Mouse (Mus musculus) embryonic facial prominence, embryonic 13.5 days (tissue): Measurements from ENCODE around the gene Hsdl1. TPM values are rescaled to one million over a fixed set of nuclear protein-coding genes. Genes with fewer than 3 reads are reported as not detected.
A peak's percentile ranks its signal among the peaks of the same experiment; 100 is the strongest.

ENCODE experiments used
- ATAC-seq: fragments of 200-750 bp; cut with Nextera tagmentation; 2 replicates; pipeline ENCODE4 v1.8.0; 2017; ENCODE audit warnings: low read depth; ENCODE audit not compliant: insufficient number of reproducible peaks, insufficient read depth, low FRiP score, low TSS enrichment
- H3K27ac ChIP-seq: fragments of 300-500 bp; sonication (generic); 2 replicates; pipeline ENCODE4 v1.5.1; 2015; ENCODE audit warnings: moderate library complexity, mild to moderate bottlenecking, inconsistent platforms
- H3K27me3 ChIP-seq: fragments of 300-500 bp; sonication (generic); 2 replicates; pipeline ENCODE4 v1.6.1; 2015; ENCODE audit warnings: mild to moderate bottlenecking, inconsistent platforms
- H3K36me3 ChIP-seq: fragments of 300-500 bp; sonication (generic); 2 replicates; pipeline ENCODE4 v1.6.1; 2015; ENCODE audit warnings: mild to moderate bottlenecking, inconsistent platforms
- H3K4me1 ChIP-seq: fragments of 300-500 bp; sonication (generic); 2 replicates; pipeline ENCODE4 v1.6.1; 2015; ENCODE audit warnings: inconsistent platforms
- H3K4me2 ChIP-seq: fragments of 300-500 bp; sonication (generic); 2 replicates; pipeline ENCODE4 v1.6.1; 2015; ENCODE audit warnings: moderate library complexity, mild to moderate bottlenecking, inconsistent platforms
- H3K4me3 ChIP-seq: fragments of 300-500 bp; sonication (generic); 2 replicates; pipeline ENCODE4 v1.5.1; 2015; ENCODE audit warnings: mild to moderate bottlenecking, inconsistent platforms
- H3K9ac ChIP-seq: fragments of 300-500 bp; sonication (generic); 2 replicates; pipeline ENCODE4 v1.6.1; 2015; ENCODE audit warnings: mild to moderate bottlenecking, inconsistent platforms
- H3K9me3 ChIP-seq: fragments of 300-500 bp; sonication (generic); 2 replicates; pipeline ENCODE4 v1.6.1; 2016; ENCODE audit warnings: inconsistent platforms
- WGBS: fragments of 180-500 bp; shearing (Covaris S2); methylation state at CpG from one replicate; pipeline ENCODE4 v1.1.7; 2015; ENCODE audit warnings: mixed read lengths; 5-methylcytosine and 5-hydroxymethylcytosine counted together
- polyA plus RNA-seq: library from polyadenylated mRNA; unstranded; fragments of >200 nt; fragmentation: Nextera tagmentation; extraction: Ambion mirVana; gene quantifications from 2 replicates; pipeline ENCODE4 v1.2.1, GENCODE M21; 2015

Hsdl1 gene
- polyA plus RNA-seq, 1 experiment from 2014 or later: 29.1 TPM

GRCm38 (mm10) chr8:119557132-119557531 lies 17.9 kb downstream of the Hsdl1 start:
- peaks cover 3% of the 10 kb centered on the region for H3K36me3 ChIP-seq
- H3K4me1 ChIP-seq: peaks cover 52% of the 10 kb centered on the region
- H3K4me3 ChIP-seq: peak overlapping the region; percentile 75
- H3K9ac ChIP-seq: peak overlapping the region; percentile 85
- peak overlapping the region; percentile 75 for H3K4me2 ChIP-seq
- no peaks in the 10 kb centered on the region for H3K9me3 ChIP-seq
- WGBS: 81% methylated on average over 9 of the region's 9 CpGs
- H3K27me3 ChIP-seq: no peaks in the 10 kb centered on the region
- H3K27ac ChIP-seq: no peak overlapping the region
- ATAC-seq: no peak

DNA sequence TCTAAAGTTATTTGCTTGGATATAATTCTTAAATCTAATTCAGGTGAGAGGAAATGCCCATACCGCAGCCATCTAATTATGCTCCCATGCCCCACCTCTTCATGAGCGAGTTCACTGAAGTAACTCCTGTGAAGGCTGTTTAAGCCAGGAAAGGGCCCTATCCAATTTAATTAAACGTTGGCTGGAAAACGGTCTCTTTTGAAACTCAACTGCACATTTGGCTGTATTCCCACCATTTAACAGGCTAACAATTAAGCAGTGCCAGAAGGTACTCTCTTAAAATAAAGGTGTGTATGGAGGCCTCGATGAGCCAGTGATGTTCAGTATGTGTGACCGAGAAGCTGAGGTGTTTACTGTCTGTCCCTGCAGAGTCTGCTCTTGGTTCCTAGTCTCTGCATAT lies 19.1 kb downstream of the Hsdl1 start:
- H3K4me2 ChIP-seq: no peak overlapping the region
- no peak overlapping the region for H3K27ac ChIP-seq
- H3K36me3 ChIP-seq: no peaks in the 10 kb centered on the region
- H3K4me1 ChIP-seq: peaks cover 53% of the 10 kb centered on the region
- no peak for ATAC-seq
- H3K9me3 ChIP-seq: no peaks in the 10 kb centered on the region
- no peak overlapping the region for H3K4me3 ChIP-seq
- H3K27me3 ChIP-seq: no peaks in the 10 kb centered on the region
- 71% methylated on average over 6 of the region's 6 CpGs for WGBS
- H3K9ac ChIP-seq: 0 out of 2 replicates have a peak overlapping the region, but pooled peaks have one; percentile 32

DNA sequence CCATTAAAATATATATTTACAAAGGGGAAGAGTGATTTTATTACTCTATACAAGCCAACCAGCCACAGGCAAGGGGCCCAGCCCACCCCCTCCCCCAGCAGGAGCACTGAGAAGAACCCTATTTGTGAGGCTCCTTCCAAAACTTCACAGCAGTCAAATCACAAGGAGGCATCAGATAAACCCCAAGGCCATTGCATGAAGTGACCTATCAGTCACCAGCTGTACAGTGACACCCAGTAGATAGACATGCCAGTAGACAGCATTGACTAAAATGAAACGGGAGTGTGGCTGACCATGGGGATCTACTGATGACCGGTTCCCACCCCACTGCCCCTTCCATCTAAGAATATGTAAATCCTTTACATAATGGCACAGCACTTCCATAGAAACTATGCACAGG lies 22.0 kb downstream of the Hsdl1 start:
- Histone ChIP-seq H3K4me2 (no peak overlapping the region), H3K4me1 (peaks cover 54% of the 10 kb centered on the region), H3K36me3 (no peaks in the 10 kb centered on the region), H3K27ac (0 out of 2 replicates have a peak overlapping the region, but pooled peaks have one; percentile 22), H3K27me3 (no peaks in the 10 kb centered on the region), H3K9ac (0 out of 2 replicates have a peak overlapping the region, but pooled peaks have one; percentile 40), H3K4me3 (no peak overlapping the region), H3K9me3 (no peaks in the 10 kb centered on the region)
- ATAC-seq: no peak
- WGBS: 75% methylated on average over 2 of the region's 2 CpGs

DNA sequence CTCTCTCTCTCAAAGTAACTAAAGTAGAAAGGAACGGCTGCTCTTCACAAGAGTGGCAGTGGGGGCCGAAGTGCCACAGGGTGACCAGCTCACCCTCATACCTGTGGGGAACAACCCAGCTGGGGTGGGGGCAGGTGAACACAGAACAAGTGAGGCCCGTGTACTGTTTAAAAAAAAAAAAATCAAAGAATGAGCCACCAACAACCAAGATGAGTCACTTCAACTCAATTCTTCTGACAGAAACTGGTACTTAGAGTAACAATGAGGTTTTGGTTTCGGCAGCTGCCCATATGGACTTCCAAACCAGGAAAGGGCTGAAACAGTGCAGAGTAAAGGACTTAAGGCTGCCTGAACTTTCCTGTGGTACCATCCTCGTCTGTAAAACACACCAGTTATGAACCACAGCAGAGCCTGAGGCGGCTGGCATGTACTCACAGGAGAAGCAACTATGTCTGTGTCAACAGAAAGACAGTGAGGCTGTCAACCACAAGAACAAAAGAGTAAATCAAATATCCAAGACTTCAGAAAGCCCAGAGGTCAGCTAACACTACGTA lies 26.3 kb downstream of the Hsdl1 start:
- H3K9ac ChIP-seq: peak overlapping the region; percentile 22; the same call in 1 of the 2 replicates
- no peak overlapping the region for H3K4me3 ChIP-seq
- no peak overlapping the region for H3K4me2 ChIP-seq
- no peaks in the 10 kb centered on the region for H3K27me3 ChIP-seq
- H3K4me1 ChIP-seq: peaks cover 20% of the 10 kb centered on the region
- H3K9me3 ChIP-seq: no peaks in the 10 kb centered on the region
- no peak for ATAC-seq
- WGBS: 65% methylated on average over 7 of the region's 7 CpGs
- H3K27ac ChIP-seq: no peak overlapping the region
- H3K36me3 ChIP-seq: peaks cover 38% of the 10 kb centered on the region

GRCm38 (mm10) chr8:119547019-119547691 lies 27.8 kb downstream of the Hsdl1 start:
- peaks cover 7% of the 10 kb centered on the region for H3K4me1 ChIP-seq
- 74% methylated on average over 18 of the region's 18 CpGs for WGBS
- no peak overlapping the region for H3K27ac ChIP-seq
- no peak for ATAC-seq
- peaks cover 53% of the 10 kb centered on the region for H3K36me3 ChIP-seq
- H3K9me3 ChIP-seq: no peaks in the 10 kb centered on the region
- no peak overlapping the region for H3K4me3 ChIP-seq
- H3K27me3 ChIP-seq: no peaks in the 10 kb centered on the region
- no peak overlapping the region for H3K4me2 ChIP-seq
- no peak overlapping the region for H3K9ac ChIP-seq

DNA sequence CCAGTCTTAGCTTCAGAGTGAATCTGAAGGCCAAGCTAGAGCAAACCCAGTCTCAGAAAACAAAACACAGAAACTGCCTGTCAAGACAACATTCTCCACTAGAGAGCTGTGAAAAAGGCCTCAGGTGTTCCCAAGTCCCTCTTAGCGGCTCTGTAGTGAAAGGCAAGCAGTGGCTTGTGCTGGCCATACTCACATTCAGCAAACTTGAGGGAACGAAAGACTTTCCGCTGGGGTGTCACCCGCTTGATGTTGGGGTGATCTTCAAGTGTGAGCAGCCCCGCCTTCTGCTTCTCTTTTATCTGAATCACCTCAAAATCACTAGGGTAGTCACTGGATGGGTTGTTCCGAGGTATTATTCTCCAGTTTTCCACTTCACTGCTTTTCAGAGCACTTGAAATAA lies 29.2 kb downstream of the Hsdl1 start:
- Histone ChIP-seq H3K4me3 (no peak overlapping the region), H3K9ac (no peak overlapping the region), H3K27me3 (no peaks in the 10 kb centered on the region), H3K4me1 (peaks cover 6% of the 10 kb centered on the region; the same call in 1 of the 2 replicates), H3K4me2 (no peak overlapping the region), H3K36me3 (peaks cover 66% of the 10 kb centered on the region), H3K27ac (peak overlapping the region; percentile 22; the same call in 1 of the 2 replicates), H3K9me3 (no peaks in the 10 kb centered on the region)
- no peak for ATAC-seq
- 76% methylated on average over 6 of the region's 6 CpGs for WGBS

DNA sequence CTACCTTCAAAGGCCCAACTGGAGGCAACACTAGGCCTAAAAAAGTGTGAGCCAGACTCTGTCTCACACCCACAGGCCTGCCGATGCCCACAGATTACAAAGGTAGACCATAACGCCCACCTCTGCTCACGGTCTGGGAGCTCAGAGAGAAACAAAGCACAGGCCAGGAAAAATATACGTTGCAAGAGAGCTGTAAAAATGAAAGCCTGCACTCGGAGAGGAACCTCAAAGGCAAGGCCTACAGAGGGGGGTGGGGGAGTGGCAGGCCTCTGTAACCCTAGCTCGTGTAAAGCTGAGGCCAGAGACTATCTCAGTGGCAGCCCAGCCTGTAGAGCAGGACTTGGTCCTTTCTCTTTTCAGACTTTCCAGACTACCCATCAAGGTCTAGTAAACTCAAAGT lies 29.8 kb downstream of the Hsdl1 start:
- Histone ChIP-seq H3K9me3 (no peaks in the 10 kb centered on the region), H3K4me3 (no peak overlapping the region), H3K27ac (0 out of 2 replicates have a peak overlapping the region, but pooled peaks have one; percentile 22), H3K27me3 (no peaks in the 10 kb centered on the region), H3K9ac (no peak overlapping the region), H3K4me1 (peaks cover 6% of the 10 kb centered on the region; the same call in 1 of the 2 replicates), H3K4me2 (no peak overlapping the region), H3K36me3 (peaks cover 72% of the 10 kb centered on the region)
- ATAC-seq: no peak
- 72% methylated on average over 6 of the region's 6 CpGs for WGBS

DNA sequence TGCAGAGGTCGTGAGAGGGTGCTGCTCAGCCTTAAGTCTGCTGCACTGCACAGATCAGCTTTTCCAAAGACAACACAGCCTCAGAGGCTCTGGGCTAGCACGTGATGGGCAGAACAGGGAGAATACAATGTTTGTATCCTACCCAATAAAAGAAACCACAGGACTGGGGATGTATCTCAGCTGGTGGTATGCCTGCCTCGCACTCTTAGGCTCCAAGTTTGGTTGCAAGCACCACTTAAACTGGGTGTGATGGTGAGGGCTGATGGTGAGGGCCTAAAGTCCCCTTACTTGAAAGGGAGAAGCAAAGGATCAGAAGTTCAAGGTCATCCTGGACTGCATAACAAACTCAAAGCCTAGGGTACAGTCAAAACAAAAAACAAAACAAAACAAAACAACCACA lies 30.4 kb downstream of the Hsdl1 start:
- no peak overlapping the region for H3K4me2 ChIP-seq
- H3K27me3 ChIP-seq: no peaks in the 10 kb centered on the region
- no peaks in the 10 kb centered on the region for H3K9me3 ChIP-seq
- no peak overlapping the region for H3K27ac ChIP-seq
- H3K36me3 ChIP-seq: peaks cover 78% of the 10 kb centered on the region
- H3K4me3 ChIP-seq: no peak overlapping the region
- ATAC-seq: no peak
- WGBS: 90% methylated on average over 3 of the region's 3 CpGs
- no peak overlapping the region for H3K9ac ChIP-seq
- H3K4me1 ChIP-seq: peaks cover 6% of the 10 kb centered on the region; the same call in 1 of the 2 replicates

GRCm38 (mm10) chr8:119531973-119532372 lies 43.0 kb downstream of the Hsdl1 start:
- no peak overlapping the region for H3K9ac ChIP-seq
- no peak for ATAC-seq
- no peaks in the 10 kb centered on the region for H3K27me3 ChIP-seq
- H3K36me3 ChIP-seq: peaks cover 97% of the 10 kb centered on the region
- no peaks in the 10 kb centered on the region for H3K4me1 ChIP-seq
- no peak overlapping the region for H3K4me3 ChIP-seq
- no peak overlapping the region for H3K27ac ChIP-seq
- H3K9me3 ChIP-seq: no peaks in the 10 kb centered on the region
- H3K4me2 ChIP-seq: no peak overlapping the region
- 93% methylated on average over 9 of the region's 9 CpGs for WGBS

GRCm38 (mm10) chr8:119531397-119531796 lies 43.6 kb downstream of the Hsdl1 start:
- no peaks in the 10 kb centered on the region for H3K27me3 ChIP-seq
- no peak overlapping the region for H3K27ac ChIP-seq
- H3K36me3 ChIP-seq: peaks cover 97% of the 10 kb centered on the region
- H3K4me3 ChIP-seq: no peak overlapping the region
- 94% methylated on average over 3 of the region's 3 CpGs for WGBS
- H3K9ac ChIP-seq: no peak overlapping the region
- no peak overlapping the region for H3K4me2 ChIP-seq
- H3K9me3 ChIP-seq: no peaks in the 10 kb centered on the region
- ATAC-seq: no peak
- H3K4me1 ChIP-seq: no peaks in the 10 kb centered on the region

DNA sequence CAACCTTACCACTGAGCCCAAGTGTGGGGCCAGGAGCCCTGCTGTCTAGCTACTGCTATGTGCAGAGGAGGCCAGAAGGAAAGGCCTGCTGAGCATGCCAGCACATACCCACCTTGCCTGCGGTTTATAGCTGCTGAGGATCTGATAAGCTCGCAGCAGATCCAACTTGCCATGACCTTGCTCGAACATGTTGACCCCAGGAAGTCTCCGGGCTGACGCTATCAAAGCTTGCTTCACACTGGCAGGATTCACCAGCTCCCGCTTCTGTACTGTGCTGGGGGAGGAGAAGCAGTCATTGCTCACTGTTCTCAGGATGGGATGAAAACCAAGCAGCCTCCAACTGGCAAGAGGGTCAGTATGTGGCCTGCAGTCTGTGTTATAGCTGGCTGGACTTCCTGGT lies 44.0 kb downstream of the Hsdl1 start:
- no peaks in the 10 kb centered on the region for H3K9me3 ChIP-seq
- H3K4me2 ChIP-seq: no peak overlapping the region
- ATAC-seq: no peak
- no peak overlapping the region for H3K9ac ChIP-seq
- H3K36me3 ChIP-seq: peaks cover 93% of the 10 kb centered on the region
- no peaks in the 10 kb centered on the region for H3K4me1 ChIP-seq
- H3K27ac ChIP-seq: no peak overlapping the region
- 87% methylated on average over 6 of the region's 6 CpGs for WGBS
- H3K27me3 ChIP-seq: no peaks in the 10 kb centered on the region
- no peak overlapping the region for H3K4me3 ChIP-seq

- H3K9ac ChIP-seq: no peak overlapping the region
- H3K27me3 ChIP-seq: no peaks in the 10 kb centered on the region
- WGBS: 94% methylated on average over 7 of the region's 7 CpGs
- no peak overlapping the region for H3K4me2 ChIP-seq
- H3K27ac ChIP-seq: no peak overlapping the region
- ATAC-seq: no peak
- no peaks in the 10 kb centered on the region for H3K4me1 ChIP-seq
- H3K36me3 ChIP-seq: peaks cover 93% of the 10 kb centered on the region
- H3K9me3 ChIP-seq: no peaks in the 10 kb centered on the region
- H3K4me3 ChIP-seq: no peak overlapping the region
Observed at GRCm38 (mm10) chr8:119528762-119529161, 46.2 kb downstream of the Hsdl1 start.
